Comparison of ENCODE assay signal across 23 mouse cellular contexts in genomic region chr12:104733165-104733564, GRCm38 (mm10).
"Had no signal": no experiment of that assay in that cellular context is flagged by ENCODE, and none has a peak within 500 bp of the region (broad histone marks: within the 10 kb centered on the region; RNA-seq: fewer than 3 reads in every experiment).

No protein-coding gene starts in this region.

- H3K27ac ChIP-seq: gastrocnemius, adult 2 months; heart, embryonic 10.5 days; hindbrain, embryonic 13.5 days; hindbrain, embryonic 15.5 days; hindbrain, postnatal 0 days; layer of hippocampus, adult 2 months; left cerebral cortex, adult 2 months; limb, embryonic 10.5 days; limb, embryonic 12.5 days; liver, embryonic 13.5 days had no signal

- H3K4me1 ChIP-seq: liver, embryonic 13.5 days had no signal

- H3K4me2 ChIP-seq: heart, embryonic 12.5 days; hindbrain, embryonic 13.5 days; hindbrain, embryonic 15.5 days; limb, embryonic 12.5 days; liver, embryonic 11.5 days; liver, embryonic 13.5 days had no signal

- ATAC-seq: hindbrain, postnatal 0 days; intestine, embryonic 16.5 days had no signal

- DNase-seq: gastrocnemius, adult 2 months; gastrocnemius, postnatal 10 days; gastrocnemius, postnatal 25 days; heart, postnatal 10 days; heart, postnatal 4 days; kidney, adult 18-20 months; kidney, adult 8-10 months; kidney, postnatal 10 days; kidney, postnatal 25 days; kidney, postnatal 4 days; liver; liver, embryonic 13.5 days had no signal

- H3K9ac ChIP-seq: heart, embryonic 12.5 days; hindbrain, embryonic 13.5 days; hindbrain, embryonic 15.5 days; limb, embryonic 12.5 days; liver, embryonic 13.5 days had no signal

- H3K4me3 ChIP-seq: gastrocnemius, adult 2 months; heart, embryonic 10.5 days; heart, embryonic 12.5 days; hindbrain, embryonic 13.5 days; hindbrain, embryonic 15.5 days; layer of hippocampus, adult 2 months; left cerebral cortex, adult 2 months; limb, embryonic 10.5 days; limb, embryonic 12.5 days; liver, embryonic 13.5 days had no signal

- H3K9me3 ChIP-seq: heart, embryonic 10.5 days; heart, embryonic 12.5 days; hindbrain, embryonic 13.5 days; hindbrain, embryonic 15.5 days; limb, embryonic 10.5 days; limb, embryonic 12.5 days; liver, embryonic 13.5 days had no signal

- H3K27me3 ChIP-seq: heart, embryonic 12.5 days; hindbrain, embryonic 13.5 days; hindbrain, embryonic 15.5 days; limb, embryonic 12.5 days; liver, embryonic 13.5 days had no signal
